ENCODE assay signal across 1 mouse cellular context in the genomic region with DNA sequence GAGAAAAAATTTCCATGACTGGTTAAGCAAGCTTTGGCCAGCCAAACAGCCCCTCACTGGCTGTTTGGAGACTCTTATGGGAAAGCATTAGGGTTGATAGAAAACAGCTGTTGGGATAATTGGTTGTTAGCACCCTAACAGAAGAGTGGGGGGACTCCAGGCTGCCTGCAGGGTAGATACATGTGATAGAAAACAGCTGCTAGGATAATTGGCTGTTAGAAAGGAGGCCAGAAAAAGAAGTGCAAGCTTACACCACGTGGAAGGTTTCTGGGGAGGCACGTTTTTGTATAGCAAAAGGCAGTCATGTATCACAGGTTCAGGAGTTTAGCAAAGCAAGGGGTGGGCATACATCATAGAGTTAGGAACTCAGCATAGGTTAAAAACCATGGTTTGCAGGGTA.
A peak's percentile ranks its signal among the peaks of the same experiment; 100 is the strongest.
TF ChIP-seq lines count a peak whose summit lies in the region.

No protein-coding gene starts in this region.

TF ChIP-seq in CH12.LX, 34 proteins besides CTCF, POLR2A, EP300 and RAD21:
- peak; percentile 62; the same call in 1 of the 2 replicates for TF ChIP-seq MXI1 (IDR thresholded peaks at IDR 0.05; ENCODE audit: low read depth, low read length)
- no peak for TF ChIP-seq USF2 (conservative IDR thresholded peaks at IDR 0.05; ENCODE audit: low read depth, low read length)
- no peak for TF ChIP-seq CHD2 (IDR thresholded peaks at IDR 0.05; ENCODE audit: low read length)
- TF ChIP-seq MAX (IDR thresholded peaks at IDR 0.05; ENCODE audit: low read length) = 0 out of 2 replicates have a peak, but pooled peaks have one; percentile 57
- TF ChIP-seq MYC (IDR thresholded peaks at IDR 0.05; ENCODE audit: low read depth, low read length) = peak; percentile 69
- peak; percentile 25; the same call in 1 of the 2 replicates for TF ChIP-seq BHLHE40 (IDR thresholded peaks at IDR 0.05; ENCODE audit: low read depth, low read length)
- TF ChIP-seq ZMIZ1 (IDR thresholded peaks at IDR 0.05; ENCODE audit: low read depth, low read length) = 0 out of 2 replicates have a peak, but pooled peaks have one; percentile 22
- 0 out of 2 replicates have a peak, but pooled peaks have one; percentile 39 for TF ChIP-seq SIN3A (IDR thresholded peaks at IDR 0.05; ENCODE audit: low read length)
